Mouse (Mus musculus): ENCODE measurements around the gene Osgep.
"Not testable (repeated sequence)": the region's sequence is repeated elsewhere in the genome, so short reads cannot be mapped to it uniquely, and the experiment has no call there.

DNA sequence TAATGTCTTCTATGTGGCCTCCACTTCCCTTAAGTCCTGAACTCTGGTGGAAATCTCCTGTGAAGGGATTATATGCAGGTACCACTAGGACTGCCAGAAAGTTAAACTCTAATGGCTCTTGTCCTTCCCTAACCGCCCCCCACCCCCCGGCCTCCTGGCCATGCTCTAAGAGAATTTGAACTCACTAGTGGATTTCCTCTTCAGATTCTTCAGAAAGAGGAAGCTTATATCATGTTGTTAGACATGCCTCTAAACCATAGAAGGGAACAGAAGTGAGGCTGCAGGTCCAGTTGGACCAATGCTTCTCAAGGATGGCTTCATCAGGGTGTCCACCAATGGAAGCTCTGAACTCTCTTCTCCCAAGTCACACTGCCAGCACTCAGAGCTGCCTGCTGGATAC is 26.7 kb downstream of the Osgep start:
- TF ChIP-seq CTCF, POLR2A (IDR thresholded peaks at IDR 0.05; ENCODE audit: insufficient read depth, low read depth, low read length): not testable (repeated sequence)
